Mouse (Mus musculus) left cerebral cortex, adult 9 months (tissue): ENCODE results near the gene Vps26c.
"Not testable (repeated sequence)": the region's sequence is repeated elsewhere in the genome, so short reads cannot be mapped to it uniquely, and the experiment has no call there.

Source experiments
- DNase-seq, 2 experiments: peaks; one replicate each; pipeline ENCODE4 v3.0.0; 2022; ENCODE audit warnings: low spot score in 2 of 2

Gene Vps26c

DNA sequence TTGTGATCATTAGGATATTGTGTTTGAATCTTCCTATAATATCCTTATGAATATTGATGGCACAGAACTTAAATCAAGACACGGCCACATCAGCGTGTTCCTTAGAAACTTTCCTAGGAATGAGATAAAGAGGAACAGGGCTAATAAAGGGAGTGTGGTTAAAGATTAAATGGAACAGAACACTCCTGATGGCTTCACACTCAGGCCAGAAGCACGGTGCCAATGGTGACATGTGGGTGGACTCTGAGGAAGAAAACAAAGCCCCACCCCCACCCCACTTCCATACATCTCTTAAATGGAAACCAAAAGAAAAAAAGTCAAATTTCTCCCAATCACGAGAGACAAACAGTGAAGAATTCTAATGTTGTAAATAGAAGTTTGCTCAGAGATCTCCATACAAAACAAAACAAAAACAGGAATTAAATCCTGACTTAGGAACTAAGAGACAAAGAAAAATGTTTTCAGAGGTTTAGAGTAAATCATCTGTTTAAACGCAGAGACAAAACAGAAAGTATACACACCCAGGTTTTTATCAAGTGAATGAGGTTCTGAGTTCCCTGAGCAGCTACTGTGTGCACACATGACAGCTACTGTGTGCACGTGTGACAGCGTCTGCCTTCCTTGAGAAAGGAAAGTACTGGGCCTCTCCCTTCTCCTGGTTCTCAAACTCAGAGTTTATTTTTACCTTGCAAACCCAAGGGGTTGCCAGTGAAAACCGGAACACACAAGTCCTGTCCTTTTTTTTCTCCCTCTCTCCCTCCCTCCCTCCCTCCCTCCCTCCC lies 19.3 kb upstream of the Vps26c start:
- no peak for DNase-seq

GRCm38 (mm10) chr16:94544540-94545105 lies 18.0 kb upstream of the Vps26c start:
- no peak for DNase-seq

GRCm38 (mm10) chr16:94542898-94543297 lies 16.3 kb upstream of the Vps26c start:
- no peak for DNase-seq

DNA sequence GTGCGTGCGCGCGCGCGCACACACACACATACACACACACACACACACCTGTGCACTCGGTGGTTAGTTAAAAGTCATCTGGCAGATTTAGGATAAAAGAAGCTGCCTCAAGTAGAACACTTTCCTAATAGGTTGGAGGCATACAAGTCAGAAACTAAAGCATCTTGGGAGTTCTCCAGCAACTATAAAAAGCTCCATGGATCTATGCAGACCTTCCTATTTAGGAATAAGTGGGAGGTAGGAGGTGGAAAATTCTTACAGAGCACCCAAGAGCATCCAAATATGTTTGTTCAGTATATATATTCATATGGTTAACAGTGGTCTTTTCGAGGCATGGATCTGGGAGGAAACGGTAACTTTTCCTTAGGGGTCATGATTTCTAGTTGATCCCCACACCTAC lies 13.5 kb upstream of the Vps26c start:
- no peak for DNase-seq

DNA sequence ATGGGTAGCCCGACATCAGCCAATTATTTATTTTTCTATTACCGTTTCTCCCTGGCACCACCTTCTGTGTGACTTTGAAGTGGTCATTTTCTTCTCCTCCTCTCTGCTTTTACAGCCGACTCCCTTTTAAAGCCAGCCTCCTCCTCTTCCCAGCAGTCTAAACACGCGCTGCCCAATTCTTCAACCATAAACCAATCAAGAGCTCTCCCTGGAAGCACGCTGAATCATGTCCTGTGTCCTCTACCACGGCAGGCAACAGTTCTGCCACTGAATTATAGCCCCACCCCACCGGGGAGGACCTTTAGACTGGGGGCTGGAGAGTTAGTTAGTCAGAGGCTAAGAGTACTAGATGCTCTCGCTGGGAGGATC lies 10.5 kb upstream of the Vps26c start:
- no peak for DNase-seq

GRCm38 (mm10) chr16:94536417-94537158 lies 10.0 kb upstream of the Vps26c start:
- no peak for DNase-seq

GRCm38 (mm10) chr16:94535716-94536115 lies 9.1 kb upstream of the Vps26c start:
- DNase-seq, result no peak

DNA sequence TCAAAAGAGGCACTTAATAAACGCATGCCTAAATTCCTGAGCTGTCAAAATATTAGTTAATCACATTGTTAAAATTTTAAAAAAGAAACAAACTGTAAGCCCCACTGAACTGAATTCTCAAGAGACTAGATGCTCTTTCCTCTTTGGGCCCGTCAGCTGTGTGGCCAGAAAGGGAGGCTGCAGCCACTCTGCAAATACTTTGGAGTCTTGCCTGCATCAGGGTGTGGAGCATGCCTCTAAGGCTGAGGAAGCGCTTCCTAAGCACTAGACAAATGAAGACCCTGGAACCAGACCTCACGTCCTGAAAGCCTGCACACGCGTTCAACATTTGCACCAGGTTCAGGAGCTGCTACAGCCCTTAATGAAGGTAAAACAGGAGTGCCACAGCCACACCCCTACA lies 7.0 kb upstream of the Vps26c start:
- no peak for DNase-seq

GRCm38 (mm10) chr16:94531268-94531667 lies 4.6 kb upstream of the Vps26c start:
- DNase-seq, result no peak

- no peak for DNase-seq
Measured at GRCm38 (mm10) chr16:94527546-94527945, 916 bp upstream of the Vps26c start.

GRCm38 (mm10) chr16:94527152-94527534 lies 513 bp upstream of the Vps26c start:
- no peak for DNase-seq

- peak in 1 of 2 experiments; percentile 50 for DNase-seq
Measured at GRCm38 (mm10) chr16:94525955-94526343, 681 bp downstream of the Vps26c start.

DNA sequence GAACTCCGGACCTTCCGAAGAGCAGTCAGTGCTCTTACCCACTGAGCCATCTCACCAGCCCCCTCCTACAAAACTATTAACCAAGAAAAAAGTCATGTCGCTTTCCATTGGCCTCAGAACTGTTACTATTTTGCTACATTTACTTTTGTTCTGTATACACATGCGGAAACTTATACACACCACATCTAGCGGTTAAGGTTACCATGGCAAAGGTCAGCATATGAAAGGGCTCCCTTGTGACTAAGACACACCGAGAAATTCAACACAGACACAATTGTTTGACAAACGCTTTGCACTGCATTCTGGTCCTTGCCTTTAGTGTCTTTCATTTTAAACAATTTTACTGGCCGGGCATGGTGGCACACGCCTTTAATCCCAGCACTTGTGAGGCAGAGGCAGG lies 1.9 kb downstream of the Vps26c start:
- no peak for DNase-seq

- DNase-seq, result no peak
Measured at GRCm38 (mm10) chr16:94523594-94524377, 2.8 kb downstream of the Vps26c start.

GRCm38 (mm10) chr16:94519028-94519427 lies 7.6 kb downstream of the Vps26c start:
- no peak for DNase-seq

- DNase-seq, result no peak
Measured at GRCm38 (mm10) chr16:94517606-94518005, 9.0 kb downstream of the Vps26c start.

DNA sequence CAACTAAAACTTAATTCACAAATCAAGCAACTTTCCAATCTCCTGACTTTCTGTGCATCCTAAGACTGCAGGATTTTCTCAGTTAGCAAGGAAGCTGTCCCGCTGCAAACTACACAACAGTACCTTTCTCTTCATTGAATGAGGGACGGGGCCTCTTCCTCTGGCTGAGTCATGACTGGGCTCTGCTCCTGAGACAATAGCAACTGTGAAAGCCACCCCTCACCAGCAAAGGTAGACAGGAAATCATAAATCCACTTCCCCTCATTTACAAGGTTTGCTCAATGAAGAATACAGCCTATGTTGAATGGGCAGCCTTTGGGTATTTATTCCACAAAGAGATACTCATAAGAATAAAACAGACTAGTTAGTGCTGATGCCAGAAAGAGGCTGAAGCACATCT lies 16.6 kb downstream of the Vps26c start:
- no peak for DNase-seq

DNA sequence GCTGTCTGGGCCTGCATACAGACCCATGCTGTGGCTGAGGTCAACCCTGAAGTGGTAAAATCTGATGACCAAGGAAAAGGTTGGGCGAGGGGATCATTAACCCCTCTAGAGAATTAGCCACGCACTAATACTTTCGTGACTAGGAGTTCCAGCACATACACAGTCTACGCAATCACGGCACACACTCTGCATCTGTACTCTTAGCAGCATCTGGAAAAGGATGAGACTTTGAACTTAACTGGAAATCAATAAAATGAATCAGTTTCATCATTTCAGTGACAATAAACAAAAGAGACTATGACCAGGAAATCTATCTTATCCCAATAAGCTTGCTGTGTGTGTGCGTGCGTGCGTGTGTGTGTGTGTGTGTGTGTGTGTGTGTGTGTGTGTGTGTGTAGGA lies 17.9 kb downstream of the Vps26c start:
- DNase-seq, result no peak

DNA sequence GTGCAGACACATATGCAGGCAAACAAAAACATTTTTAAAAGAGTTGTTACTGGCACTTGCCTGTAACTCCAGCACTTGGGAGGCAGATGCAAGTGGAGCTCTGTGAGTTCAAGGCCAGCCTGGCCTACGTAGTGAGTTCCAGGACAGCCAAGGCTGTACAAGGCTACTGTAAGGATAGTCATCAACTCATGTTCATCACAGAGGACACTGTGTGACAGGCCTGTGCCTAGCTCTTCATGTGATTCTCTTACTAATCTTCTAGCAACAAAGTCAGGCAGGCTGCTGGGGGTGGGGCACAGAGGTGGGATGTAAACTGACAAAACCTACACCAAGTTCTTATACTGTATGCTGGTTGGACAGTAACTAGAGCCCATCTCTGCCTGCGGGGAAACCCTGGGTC lies 19.6 kb downstream of the Vps26c start:
- no peak for DNase-seq

GRCm38 (mm10) chr16:94504192-94504591 lies 22.4 kb downstream of the Vps26c start:
- no peak for DNase-seq

DNA sequence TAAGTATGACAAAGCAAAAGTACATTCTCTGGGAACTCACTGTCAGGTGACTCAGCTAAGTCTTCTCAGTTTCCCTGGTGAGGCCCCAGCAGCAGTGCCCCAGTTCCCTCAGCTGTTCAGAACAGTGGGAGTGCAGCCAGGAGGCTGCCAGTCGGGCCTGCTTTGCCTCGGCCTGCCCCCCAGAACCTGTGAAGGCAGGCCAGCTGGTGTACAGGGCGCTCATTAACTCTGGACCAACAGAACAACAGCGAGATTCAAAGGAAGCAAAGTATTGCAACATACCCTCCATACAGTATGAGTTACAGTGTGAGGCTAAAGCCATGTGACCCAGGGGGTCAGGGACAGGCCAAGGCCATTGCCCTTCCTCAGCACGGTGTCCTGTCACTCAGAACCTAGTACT lies 28.7 kb downstream of the Vps26c start:
- peak; percentile 57 to 65 for DNase-seq

DNA sequence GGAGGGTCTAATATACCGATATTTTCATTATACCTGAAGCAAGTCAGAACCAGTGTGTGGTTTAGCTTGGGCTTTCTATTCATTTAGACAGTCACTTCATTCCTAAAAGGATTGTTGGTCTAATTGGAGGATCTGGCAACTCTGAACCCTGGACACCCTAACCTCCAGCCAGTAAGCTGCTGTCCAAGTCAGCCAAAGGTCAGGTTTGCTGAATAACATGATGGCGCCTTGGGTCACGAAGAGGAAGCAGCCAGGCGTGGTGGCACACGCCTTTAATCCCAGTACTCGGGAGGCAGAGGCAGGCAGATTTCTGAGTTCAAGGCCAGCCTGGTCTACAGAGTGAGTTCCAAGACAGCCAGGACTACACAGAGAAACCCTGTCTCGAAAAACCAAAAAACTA lies 29.5 kb downstream of the Vps26c start:
- not testable (repeated sequence) for DNase-seq
